Mouse (Mus musculus) C2C12 (cell line): ENCODE measurements around the gene Def8. TPM values are rescaled to one million over a fixed set of nuclear protein-coding genes. Genes with fewer than 3 reads are reported as not detected.
A peak's percentile ranks its signal among the peaks of the same experiment; 100 is the strongest.

ENCODE experiments used
- H3K27me3 ChIP-seq: one replicate; pipeline ENCODE4 v1.6.1; 2011; ENCODE audit not compliant: control insufficient read depth, insufficient read depth, insufficient read length
- H3K36me3 ChIP-seq: one replicate; pipeline ENCODE4 v1.6.1; 2011; ENCODE audit not compliant: control insufficient read depth, insufficient read depth
- H3K4me3 ChIP-seq: one replicate; pipeline ENCODE4 v1.5.1; 2011; ENCODE audit warnings: mild to moderate bottlenecking, control low read depth; ENCODE audit not compliant: poor library complexity, insufficient read depth, severe bottlenecking
- H3K79me2 ChIP-seq: one replicate; pipeline ENCODE4 v1.6.1; 2011; ENCODE audit not compliant: control insufficient read depth, insufficient read depth
- H3K79me3 ChIP-seq: one replicate; pipeline ENCODE4 v1.6.1; 2011; ENCODE audit warnings: low read depth, control low read depth
- H3ac ChIP-seq: one replicate; pipeline ENCODE3; 2011; ENCODE audit warnings: low read depth; ENCODE audit not compliant: control insufficient read depth, insufficient read length
- CEBPB ChIP-seq: IDR thresholded peaks from one replicate; pipeline ENCODE4 v1.6.1; 2011; ENCODE audit warnings: low read depth, mild to moderate bottlenecking, control low read depth, moderate library complexity
- CTCF ChIP-seq: IDR thresholded peaks from one replicate; pipeline ENCODE4 v1.5.1; 2011; ENCODE audit not compliant: control insufficient read depth, insufficient read depth, insufficient read length
- FOSL1 ChIP-seq: IDR thresholded peaks from one replicate; pipeline ENCODE4 v1.8.0; 2011; ENCODE audit warnings: mild to moderate bottlenecking, low read length; ENCODE audit not compliant: poor library complexity, insufficient read depth, severe bottlenecking
- MAX ChIP-seq: IDR thresholded peaks from one replicate; pipeline ENCODE4 v1.6.1; 2011; ENCODE audit warnings: mild to moderate bottlenecking, control low read depth
- MYOD1 ChIP-seq: IDR thresholded peaks from one replicate; pipeline ENCODE4 v1.6.1; 2011; ENCODE audit warnings: low read depth; ENCODE audit not compliant: control insufficient read depth, insufficient read length
- MYOG ChIP-seq: IDR thresholded peaks from one replicate; pipeline ENCODE4 v1.6.1; 2011; ENCODE audit not compliant: control insufficient read depth, insufficient read length; ENCODE audit errors: extremely low read depth
- USF1 ChIP-seq: IDR thresholded peaks from one replicate; pipeline ENCODE4 v1.6.1; 2011; ENCODE audit warnings: low read depth, mild to moderate bottlenecking, control low read depth, moderate library complexity
- polyA plus RNA-seq: library from polyadenylated mRNA; unstranded; fragments of >200 nt; fragmentation: generic; extraction: Trizol; gene quantifications from one replicate; pipeline ENCODE4 v1.2.1, GENCODE M21; 2012; ENCODE audit warnings: missing spikeins

Def8 gene
- polyA plus RNA-seq, 1 experiment = 23.9 TPM

GRCm38 (mm10) chr8:123402730-123403326, 20.5 kb upstream of the Def8 start:
- no peaks in the 10 kb centered on the region for H3K27me3 ChIP-seq
- H3K79me3 ChIP-seq = no peaks in the 10 kb centered on the region
- H3ac ChIP-seq = no peak overlapping the region
- no peak overlapping the region for H3K4me3 ChIP-seq
- TF ChIP-seq MAX = no peak
- TF ChIP-seq CEBPB = no peak
- TF ChIP-seq FOSL1 = no peak
- no peak for TF ChIP-seq USF1
- TF ChIP-seq MYOD1 = no peak
- no peak for TF ChIP-seq CTCF
- no peak for TF ChIP-seq MYOG
- peaks cover 47% of the 10 kb centered on the region for H3K36me3 ChIP-seq
- H3K79me2 ChIP-seq = no peaks in the 10 kb centered on the region

- no peak for TF ChIP-seq CTCF
- no peak for TF ChIP-seq MYOG
- TF ChIP-seq CEBPB = no peak
- TF ChIP-seq FOSL1 = no peak
- no peak for TF ChIP-seq MAX
- TF ChIP-seq MYOD1 = no peak
- TF ChIP-seq USF1 = no peak
- Histone ChIP-seq H3ac (no peak overlapping the region), H3K79me2 (no peaks in the 10 kb centered on the region), H3K36me3 (peaks cover 30% of the 10 kb centered on the region), H3K79me3 (no peaks in the 10 kb centered on the region), H3K4me3 (no peak overlapping the region), H3K27me3 (no peaks in the 10 kb centered on the region)
These were observed 18.8 kb upstream of the Def8 start for GRCm38 (mm10) chr8:123404521-123404920.

GRCm38 (mm10) chr8:123406786-123407185, 16.5 kb upstream of the Def8 start, which contains the start of gene Mc1r:
Mc1r (plus strand) TSS chr8:123407107.
- Histone ChIP-seq H3K27me3 (no peaks in the 10 kb centered on the region), H3K36me3 (peaks cover 11% of the 10 kb centered on the region)
- no peak for TF ChIP-seq MYOD1
- peak; percentile 74 for TF ChIP-seq USF1
- TF ChIP-seq CTCF = peak; percentile 52

GRCm38 (mm10) chr8:123407612-123408011, 15.7 kb upstream of the Def8 start:
- H3K27me3 ChIP-seq = no peaks in the 10 kb centered on the region
- H3K79me3 ChIP-seq = no peaks in the 10 kb centered on the region
- H3K36me3 ChIP-seq = peaks cover 7% of the 10 kb centered on the region
- no peak overlapping the region for H3K4me3 ChIP-seq
- no peak overlapping the region for H3ac ChIP-seq
- TF ChIP-seq MYOD1 (no peak), MYOG (no peak), FOSL1 (no peak), USF1 (no peak), MAX (no peak), CTCF (no peak), CEBPB (no peak)
- peaks cover 8% of the 10 kb centered on the region for H3K79me2 ChIP-seq

More at GRCm38 (mm10) chr8:123406786-123407185, 16.5 kb upstream of the Def8 start, which contains the start of gene Mc1r:
- no peak within 1 kb of the TSS for H3K4me3 ChIP-seq
- no peaks in the 10 kb centered on the region for H3K79me2 ChIP-seq
- H3K79me3 ChIP-seq = no peaks in the 10 kb centered on the region
- H3ac ChIP-seq = no peak within 1 kb of the TSS

GRCm38 (mm10) chr8:123408586-123409544, 14.5 kb upstream of the Def8 start:
- no peaks in the 10 kb centered on the region for H3K27me3 ChIP-seq
- H3K79me2 ChIP-seq = peaks cover 14% of the 10 kb centered on the region
- H3K4me3 ChIP-seq = no peak overlapping the region
- peaks cover 1% of the 10 kb centered on the region for H3K36me3 ChIP-seq
- no peak for TF ChIP-seq USF1
- TF ChIP-seq MYOD1 = peak; percentile 69
- H3K79me3 ChIP-seq = peaks cover 2% of the 10 kb centered on the region
- peak overlapping the region; percentile 3 for H3ac ChIP-seq
